Mouse (Mus musculus) retina, postnatal 1 day (tissue): ENCODE measurements around the gene Gm20828.
"Not testable (repeated sequence)": the region's sequence is repeated elsewhere in the genome, so short reads cannot be mapped to it uniquely, and the experiment has no call there.

ENCODE experiments used
- DNase-seq: peaks from one replicate; pipeline ENCODE4 v3.0.0-alpha.2; 2012

Gene Gm20828

GRCm38 (mm10) chrY:11199274-11199673, at the start of gene Gm20828:
Gm20828 (minus strand) TSS chrY:11199374.
- not testable (repeated sequence) for DNase-seq
